Mouse (Mus musculus): ENCODE data around the gene Tmem86b. TPM values are rescaled to one million over a fixed set of nuclear protein-coding genes. Genes with fewer than 3 reads are reported as not detected.
A peak's percentile ranks its signal among the peaks of the same experiment; 100 is the strongest.

The Tmem86b gene
- total RNA-seq (2014; rRNA removed) (39.5 and 55.7 TPM in 2 replicates), polyA plus RNA-seq (2012; rRNA removed) (404 and 475 TPM in 2 replicates)

- Histone ChIP-seq H3K9ac (ENCODE audit: low read depth, low read length) (no peak within 1 kb of the TSS), H3K4me3 (ENCODE audit: insufficient read depth, low read depth, low read length) (no peak within 1 kb of the TSS), H3K27me3 (ENCODE audit: control insufficient read depth, insufficient read depth, low read length) (no peaks in the 10 kb centered on the region), H3K27ac (replicated peaks; ENCODE audit: insufficient read depth, low read depth, low read length) (peak within 1 kb of the TSS; percentile 88), H3K79me2 (ENCODE audit: control insufficient read depth, insufficient read depth, low read length) (no peaks in the 10 kb centered on the region), H3K4me1 (ENCODE audit: control insufficient read depth, insufficient read depth, low read length) (peaks cover 22% of the 10 kb centered on the region), H3K36me3 (ENCODE audit: control insufficient read depth, insufficient read depth, low read length) (peaks cover 15% of the 10 kb centered on the region; the same call in 1 of the 2 replicates)
- TF ChIP-seq CTCF (IDR thresholded peaks at IDR 0.05; ENCODE audit: low read depth, low read length): no peak
- TF ChIP-seq POLR2A (IDR thresholded peaks at IDR 0.05; ENCODE audit: extremely low read depth, insufficient read depth, low read length): no peak
- peak; percentile 97 for DNase-seq (ENCODE audit: extremely low read depth, low read depth, low spot score)
- WGBS: 25% methylated on average over 4 of the region's 4 CpGs
These were observed at the start of gene Tmem86b for GRCm38 (mm10) chr7:4631031-4631430. Gene Tmem86b, minus strand, starts transcription at chr7:4631422.

DNA sequence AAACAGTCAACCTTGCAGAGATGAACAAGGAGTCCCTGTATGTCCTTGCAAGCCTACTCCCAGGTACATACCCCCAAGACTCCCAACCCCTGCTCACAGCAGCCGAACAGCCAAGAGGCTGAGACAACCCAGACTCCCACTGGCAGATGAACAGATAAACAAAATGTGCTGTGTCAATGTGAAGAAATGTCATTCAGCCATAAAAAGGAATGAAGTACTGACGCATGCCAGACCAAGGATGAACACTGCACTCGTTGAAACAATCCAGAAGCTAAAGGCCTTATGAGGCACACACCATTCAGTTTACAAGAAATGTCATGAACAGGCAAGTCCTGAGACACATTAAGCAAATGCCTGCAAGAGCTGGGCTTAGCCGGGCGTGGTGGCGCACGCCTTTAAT is 44.0 kb upstream of the Tmem86b start:
- Histone ChIP-seq H3K4me3 (ENCODE audit: insufficient read depth, low read depth, low read length) (no peak overlapping the region), H3K4me1 (ENCODE audit: control insufficient read depth, insufficient read depth, low read length) (no peaks in the 10 kb centered on the region), H3K36me3 (ENCODE audit: control insufficient read depth, insufficient read depth, low read length) (peaks cover 16% of the 10 kb centered on the region), H3K27ac (replicated peaks; ENCODE audit: insufficient read depth, low read depth, low read length) (no peak overlapping the region), H3K9ac (ENCODE audit: low read depth, low read length) (no peak overlapping the region), H3K27me3 (ENCODE audit: control insufficient read depth, insufficient read depth, low read length) (no peaks in the 10 kb centered on the region), H3K79me2 (ENCODE audit: control insufficient read depth, insufficient read depth, low read length) (no peaks in the 10 kb centered on the region; the same call in 1 of the 2 replicates)
- WGBS: 91% methylated on average over 7 of the region's 7 CpGs
- no peak for TF ChIP-seq CTCF (IDR thresholded peaks at IDR 0.05; ENCODE audit: low read depth, low read length)
- no peak for TF ChIP-seq POLR2A (IDR thresholded peaks at IDR 0.05; ENCODE audit: extremely low read depth, insufficient read depth, low read length)
- no peak for DNase-seq (ENCODE audit: extremely low read depth, low read depth, low spot score)

DNA sequence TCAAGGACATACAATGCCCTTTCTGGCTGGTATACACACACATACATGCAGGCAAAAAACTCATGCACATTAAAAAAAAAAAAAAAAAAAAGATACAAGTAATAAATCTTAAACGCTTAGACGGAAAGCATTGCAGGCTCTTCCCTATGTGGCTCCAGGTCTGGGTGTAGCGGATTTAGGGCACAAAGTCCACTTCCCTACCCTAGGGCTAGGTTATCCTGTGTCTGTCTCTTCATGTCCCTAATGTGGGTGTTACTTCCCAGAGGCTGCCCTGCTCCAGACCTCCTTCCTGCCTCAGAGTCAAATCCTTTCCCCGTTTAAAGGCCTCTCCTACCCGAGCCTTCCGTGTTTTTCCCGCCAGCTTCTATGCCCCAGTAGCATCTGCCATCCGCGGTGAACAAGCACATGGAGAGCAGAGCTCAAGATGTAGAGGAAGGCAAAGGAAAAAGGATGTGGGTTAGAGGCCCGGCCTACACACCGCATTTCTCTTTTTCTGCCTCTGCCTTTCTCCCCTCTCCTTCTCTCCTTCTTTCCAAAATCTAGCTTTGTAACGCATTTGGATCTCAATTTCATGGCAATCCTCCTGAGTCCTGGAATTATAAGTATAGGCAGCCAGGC is 43.0 kb upstream of the Tmem86b start:
- Histone ChIP-seq H3K4me3 (ENCODE audit: insufficient read depth, low read depth, low read length) (no peak overlapping the region), H3K27ac (replicated peaks; ENCODE audit: insufficient read depth, low read depth, low read length) (no peak overlapping the region), H3K36me3 (ENCODE audit: control insufficient read depth, insufficient read depth, low read length) (peaks cover 16% of the 10 kb centered on the region), H3K9ac (ENCODE audit: low read depth, low read length) (no peak overlapping the region), H3K27me3 (ENCODE audit: control insufficient read depth, insufficient read depth, low read length) (no peaks in the 10 kb centered on the region), H3K79me2 (ENCODE audit: control insufficient read depth, insufficient read depth, low read length) (no peaks in the 10 kb centered on the region; the same call in 1 of the 2 replicates), H3K4me1 (ENCODE audit: control insufficient read depth, insufficient read depth, low read length) (no peaks in the 10 kb centered on the region)
- DNase-seq (ENCODE audit: extremely low read depth, low read depth, low spot score): no peak
- WGBS: 91% methylated on average over 12 of the region's 12 CpGs
- TF ChIP-seq CTCF (IDR thresholded peaks at IDR 0.05; ENCODE audit: low read depth, low read length): no peak
- no peak for TF ChIP-seq POLR2A (IDR thresholded peaks at IDR 0.05; ENCODE audit: extremely low read depth, insufficient read depth, low read length)

- H3K36me3 ChIP-seq (ENCODE audit: control insufficient read depth, insufficient read depth, low read length): peaks cover 16% of the 10 kb centered on the region
- no peak overlapping the region for H3K27ac ChIP-seq (replicated peaks; ENCODE audit: insufficient read depth, low read depth, low read length)
- no peaks in the 10 kb centered on the region for H3K27me3 ChIP-seq (ENCODE audit: control insufficient read depth, insufficient read depth, low read length)
- H3K9ac ChIP-seq (ENCODE audit: low read depth, low read length): no peak overlapping the region
- no peaks in the 10 kb centered on the region; the same call in 1 of the 2 replicates for H3K79me2 ChIP-seq (ENCODE audit: control insufficient read depth, insufficient read depth, low read length)
- no peak overlapping the region for H3K4me3 ChIP-seq (ENCODE audit: insufficient read depth, low read depth, low read length)
- no peak for DNase-seq (ENCODE audit: extremely low read depth, low read depth, low spot score)
- WGBS: 66% methylated on average over 4 of the region's 4 CpGs
- H3K4me1 ChIP-seq (ENCODE audit: control insufficient read depth, insufficient read depth, low read length): no peaks in the 10 kb centered on the region
- TF ChIP-seq POLR2A (IDR thresholded peaks at IDR 0.05; ENCODE audit: extremely low read depth, insufficient read depth, low read length) (no peak), CTCF (IDR thresholded peaks at IDR 0.05; ENCODE audit: low read depth, low read length) (no peak)
These were observed 40.7 kb upstream of the Tmem86b start for GRCm38 (mm10) chr7:4671956-4672355.

- peaks cover 10% of the 10 kb centered on the region for H3K36me3 ChIP-seq (ENCODE audit: control insufficient read depth, insufficient read depth, low read length)
- no peak overlapping the region for H3K27ac ChIP-seq (replicated peaks; ENCODE audit: insufficient read depth, low read depth, low read length)
- 85% methylated on average over 8 of the region's 8 CpGs for WGBS
These were observed 39.5 kb upstream of the Tmem86b start for GRCm38 (mm10) chr7:4670655-4671255.

DNA sequence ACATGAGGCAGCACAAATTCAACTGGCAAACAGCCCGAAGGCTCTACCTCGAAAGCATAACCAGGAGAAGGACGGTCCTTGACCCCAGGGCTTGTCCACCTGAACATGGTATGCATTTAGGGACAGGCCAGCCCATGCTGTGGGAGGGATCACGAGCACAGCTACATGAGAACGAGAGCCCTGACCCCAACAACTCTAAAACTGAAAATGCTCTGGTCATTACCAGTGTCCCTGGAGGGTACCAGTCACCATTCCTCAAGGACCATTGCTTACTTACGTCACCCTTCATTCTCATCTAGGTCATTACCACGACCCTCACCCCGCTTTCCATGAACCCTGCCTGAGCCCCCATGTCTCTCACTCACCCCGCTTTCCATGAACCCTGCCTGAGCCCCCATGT is 37.9 kb upstream of the Tmem86b start:
- WGBS: 91% methylated on average over 9 of the region's 9 CpGs
- Histone ChIP-seq H3K27me3 (ENCODE audit: control insufficient read depth, insufficient read depth, low read length) (no peaks in the 10 kb centered on the region), H3K4me1 (ENCODE audit: control insufficient read depth, insufficient read depth, low read length) (no peaks in the 10 kb centered on the region), H3K27ac (replicated peaks; ENCODE audit: insufficient read depth, low read depth, low read length) (no peak overlapping the region), H3K9ac (ENCODE audit: low read depth, low read length) (no peak overlapping the region), H3K4me3 (ENCODE audit: insufficient read depth, low read depth, low read length) (no peak overlapping the region), H3K79me2 (ENCODE audit: control insufficient read depth, insufficient read depth, low read length) (no peaks in the 10 kb centered on the region; the same call in 1 of the 2 replicates), H3K36me3 (ENCODE audit: control insufficient read depth, insufficient read depth, low read length) (peaks cover 5% of the 10 kb centered on the region)
- DNase-seq (ENCODE audit: extremely low read depth, low read depth, low spot score): no peak
- TF ChIP-seq CTCF (IDR thresholded peaks at IDR 0.05; ENCODE audit: low read depth, low read length): no peak
- TF ChIP-seq POLR2A (IDR thresholded peaks at IDR 0.05; ENCODE audit: extremely low read depth, insufficient read depth, low read length): no peak

More at GRCm38 (mm10) chr7:4670655-4671255, 39.5 kb upstream of the Tmem86b start:
- H3K27me3 ChIP-seq (ENCODE audit: control insufficient read depth, insufficient read depth, low read length): no peaks in the 10 kb centered on the region
- H3K4me1 ChIP-seq (ENCODE audit: control insufficient read depth, insufficient read depth, low read length): no peaks in the 10 kb centered on the region
- DNase-seq (ENCODE audit: extremely low read depth, low read depth, low spot score): no peak
- H3K79me2 ChIP-seq (ENCODE audit: control insufficient read depth, insufficient read depth, low read length): no peaks in the 10 kb centered on the region; the same call in 1 of the 2 replicates
- H3K9ac ChIP-seq (ENCODE audit: low read depth, low read length): no peak overlapping the region
- TF ChIP-seq POLR2A (IDR thresholded peaks at IDR 0.05; ENCODE audit: extremely low read depth, insufficient read depth, low read length) (no peak), CTCF (IDR thresholded peaks at IDR 0.05; ENCODE audit: low read depth, low read length) (no peak)
- H3K4me3 ChIP-seq (ENCODE audit: insufficient read depth, low read depth, low read length): no peak overlapping the region
